Mouse (Mus musculus) layer of hippocampus, adult 9-11 months (tissue): ENCODE measurements at regions not wholly inside any gene's neighbourhood (a gene's known extent, or its start where the extent isn't known, plus 50 kb on each side); places are given as distances from the start of the nearest gene placed in this dataset.
"Not testable (repeated sequence)": the region's sequence is repeated elsewhere in the genome, so short reads cannot be mapped to it uniquely, and the experiment has no call there.

ENCODE experiments used
- DNase-seq: peaks from one replicate; pipeline ENCODE4 v3.0.0; 2022

DNA sequence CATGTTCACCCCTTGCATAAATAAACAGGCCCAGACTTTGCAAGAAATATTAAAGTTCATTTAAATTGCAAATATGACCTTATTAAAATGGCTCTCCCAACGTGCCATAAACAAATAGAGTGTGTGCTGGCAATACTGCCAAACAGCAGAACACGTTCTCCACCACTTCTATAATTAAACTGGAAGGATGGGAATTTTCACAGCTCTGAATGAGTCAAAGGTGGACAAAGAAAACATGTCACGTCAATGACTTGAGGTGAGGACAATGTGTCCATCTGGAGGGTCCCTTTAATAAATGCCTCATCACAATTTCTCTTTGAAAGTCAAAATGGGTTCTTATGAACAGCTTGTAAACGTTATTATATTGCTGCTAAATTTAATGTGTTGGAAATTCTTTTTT lies 114.8 kb downstream of the Galc start:
- DNase-seq, result no peak

DNA sequence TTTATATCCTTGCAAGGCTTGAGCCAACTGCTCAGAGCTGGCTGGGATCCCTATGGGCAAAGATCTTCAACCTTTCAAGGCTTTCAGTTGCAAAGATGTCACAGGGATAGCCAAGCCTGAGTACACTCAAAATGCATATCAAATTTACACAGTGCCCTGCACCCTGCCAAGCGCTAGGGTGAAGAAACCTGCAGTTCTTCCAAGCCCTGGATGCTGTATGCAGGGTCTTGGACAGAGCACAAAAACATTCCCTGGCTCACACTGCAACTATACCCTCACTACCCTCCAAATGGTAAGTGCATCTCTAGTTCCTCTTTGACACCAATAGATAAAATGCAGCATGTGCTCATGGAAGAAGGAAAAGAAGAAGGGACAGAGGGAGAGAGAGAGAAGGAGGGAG lies 116.1 kb downstream of the Galc start:
- DNase-seq, result no peak

- not testable (repeated sequence) for DNase-seq
Observed at GRCm38 (mm10) chr12:98139906-98140305, 119.4 kb downstream of the Galc start.

- DNase-seq, result no peak
Observed at GRCm38 (mm10) chr12:98131276-98131675, 128.0 kb downstream of the Galc start.

DNA sequence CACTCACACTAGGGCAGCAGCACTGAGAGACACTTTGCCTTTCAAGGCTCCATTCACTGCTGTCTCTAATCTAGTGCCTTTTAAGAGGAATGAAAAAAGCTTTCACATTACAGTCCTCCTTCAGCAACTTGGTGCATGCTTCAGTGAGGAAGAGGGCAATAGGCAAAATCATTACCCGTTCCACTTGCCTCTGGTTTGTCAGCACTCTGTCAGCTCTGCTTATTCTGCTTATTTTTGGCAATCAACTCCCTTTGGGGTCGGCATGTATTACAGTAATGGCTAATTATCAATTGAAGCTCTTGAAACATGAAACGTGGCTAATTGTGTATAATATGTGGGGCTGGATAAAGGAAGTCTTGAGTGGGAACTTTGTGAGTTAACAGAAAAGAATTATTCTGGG lies 135.7 kb downstream of the Galc start:
- no peak for DNase-seq

- DNase-seq, result no peak
Observed at GRCm38 (mm10) chr12:98108039-98108438, 151.2 kb downstream of the Galc start.

GRCm38 (mm10) chr12:98106789-98107684 lies 152.2 kb downstream of the Galc start:
- DNase-seq, result peak; percentile 26

DNA sequence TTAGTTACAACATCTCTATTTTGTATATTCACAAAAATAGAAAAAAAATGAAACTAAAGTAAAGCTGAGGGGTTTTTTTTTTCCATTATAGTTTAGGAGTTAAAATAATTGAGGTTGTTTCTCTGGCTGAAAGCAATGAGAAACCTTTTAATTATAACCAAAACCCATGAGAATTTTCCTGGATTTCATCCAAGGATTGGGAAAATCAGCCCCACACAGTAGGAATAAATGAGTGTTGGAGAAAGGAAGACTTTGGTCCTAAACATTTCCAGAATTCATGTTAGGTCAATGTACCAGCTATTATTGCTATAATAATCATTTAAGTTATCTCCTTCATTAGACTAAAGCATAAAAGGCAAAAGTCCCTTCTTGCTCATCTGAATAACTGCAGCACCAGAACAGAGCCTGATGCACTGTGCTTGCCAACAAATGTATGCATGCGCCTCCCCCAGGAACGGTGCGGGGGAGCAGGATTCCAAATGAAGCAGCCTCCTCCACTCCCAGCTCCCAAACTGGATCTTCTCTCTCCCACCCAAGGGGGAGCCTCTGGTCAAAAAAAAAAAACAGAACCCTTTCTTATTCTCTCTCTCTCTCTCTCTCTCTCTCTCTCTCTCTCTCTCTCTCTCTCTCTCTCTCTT lies 153.0 kb downstream of the Galc start:
- DNase-seq, result peak; percentile 83

DNA sequence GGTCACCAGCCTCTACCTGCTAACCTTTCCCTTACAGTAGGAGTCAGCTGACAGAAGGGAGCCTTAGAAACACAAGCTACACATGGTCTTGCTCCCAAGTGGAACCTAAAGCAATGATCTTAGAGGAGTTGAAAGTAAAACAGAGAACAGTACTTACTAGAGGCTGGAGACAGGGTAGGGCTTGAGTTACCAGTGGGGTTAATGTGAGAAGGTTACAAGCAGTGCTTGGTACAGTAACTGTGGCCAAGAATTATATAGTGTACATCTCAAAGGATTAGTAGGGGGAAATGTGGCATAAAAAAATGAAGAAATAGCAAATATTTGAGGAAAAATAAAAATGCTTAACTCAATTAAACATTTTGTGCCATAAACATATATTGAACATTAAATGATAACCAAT lies 153.5 kb downstream of the Galc start:
- no peak for DNase-seq

DNA sequence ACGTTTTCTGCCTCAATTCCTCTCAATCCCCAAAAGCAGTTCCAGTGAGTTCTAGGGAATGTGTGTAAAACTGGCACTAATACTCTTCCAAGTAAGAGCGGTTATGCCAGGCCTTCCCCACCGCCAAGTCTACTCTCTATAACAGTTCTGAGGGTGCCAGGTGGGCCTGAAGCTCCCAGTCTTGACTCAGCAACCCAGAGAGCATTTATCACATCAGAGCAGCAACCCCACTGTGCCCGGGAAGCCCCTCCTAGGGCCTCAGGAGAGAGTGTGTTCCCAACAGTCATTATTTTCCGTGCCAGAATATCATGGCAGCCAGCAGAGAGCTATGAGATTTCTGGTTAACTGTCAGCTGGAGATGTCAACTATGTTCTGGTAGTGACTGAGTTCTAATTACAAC lies 169.1 kb downstream of the Galc start:
- no peak for DNase-seq

- no peak for DNase-seq
Observed at GRCm38 (mm10) chr12:98078351-98078750, 180.9 kb downstream of the Galc start.

- no peak for DNase-seq
Observed at GRCm38 (mm10) chr12:98075580-98075979, 183.7 kb downstream of the Galc start.

DNA sequence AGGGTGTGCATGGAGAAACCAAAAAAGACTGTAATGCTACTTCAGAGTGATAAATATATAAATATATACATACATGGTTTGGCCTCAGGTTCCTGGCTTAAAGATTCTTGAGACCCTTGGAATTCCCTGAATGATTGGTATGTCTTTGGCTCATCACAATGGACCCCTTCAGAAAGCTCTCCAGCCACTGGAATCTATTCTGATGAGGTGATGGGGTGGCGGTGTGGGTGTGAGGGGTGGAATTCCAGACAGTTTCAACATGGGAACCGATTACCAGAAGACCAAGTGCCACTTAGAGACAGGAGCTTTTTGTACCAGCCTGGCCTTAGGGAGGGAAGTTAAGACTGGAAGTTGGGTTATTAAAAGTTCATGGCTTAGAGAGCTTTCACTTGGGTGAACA lies 190.1 kb downstream of the Galc start:
- DNase-seq, result no peak

GRCm38 (mm10) chr12:98059419-98060180 lies 199.7 kb downstream of the Galc start:
- no peak for DNase-seq

GRCm38 (mm10) chr12:98058977-98059376 lies 200.3 kb downstream of the Galc start:
- no peak for DNase-seq

GRCm38 (mm10) chr12:98050934-98051333 lies 208.3 kb downstream of the Galc start:
- DNase-seq, result no peak

DNA sequence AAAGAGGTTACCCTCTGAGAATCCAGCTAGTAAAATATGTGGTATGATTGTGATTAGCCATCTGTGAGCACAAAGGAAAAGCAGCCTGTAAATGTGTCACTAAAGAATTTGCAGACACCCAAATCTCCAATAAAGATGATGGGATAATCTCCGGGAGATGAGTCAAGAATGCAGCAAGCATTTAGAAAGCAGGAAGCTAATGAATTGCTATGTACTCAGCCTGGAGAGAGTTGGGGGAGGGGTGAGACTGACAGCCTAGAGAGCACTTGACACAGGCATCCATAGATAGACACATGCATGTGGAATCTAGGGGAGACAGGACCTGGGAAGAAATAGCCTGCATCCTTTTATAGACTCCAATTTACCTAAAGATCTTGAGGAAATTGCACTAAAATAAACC lies 208.8 kb downstream of the Galc start:
- DNase-seq, result peak; percentile 20

DNA sequence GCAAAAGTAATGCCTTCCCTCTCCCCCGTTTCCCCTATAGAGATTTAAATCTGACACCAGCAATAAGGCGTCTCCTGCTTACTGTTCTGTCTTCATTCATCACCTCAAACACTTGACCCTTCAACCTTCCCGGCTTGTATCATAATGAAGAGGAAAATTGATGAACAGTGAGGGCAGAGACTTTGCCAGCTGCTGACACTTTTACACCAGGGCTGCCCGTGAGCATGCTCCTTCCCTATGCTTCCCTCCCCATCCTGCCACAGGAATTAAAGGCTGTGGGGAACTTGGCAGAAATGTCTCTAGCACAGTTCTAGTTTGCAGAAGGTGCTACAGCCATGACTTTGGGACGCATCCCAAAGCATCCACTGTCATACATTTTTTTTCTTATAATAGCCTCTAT lies 209.2 kb downstream of the Galc start:
- no peak for DNase-seq

- no peak for DNase-seq
Observed at GRCm38 (mm10) chr12:98047765-98048164, 211.5 kb downstream of the Galc start.

GRCm38 (mm10) chr12:98046459-98047440 lies 212.5 kb downstream of the Galc start:
- DNase-seq, result peak; percentile 83

DNA sequence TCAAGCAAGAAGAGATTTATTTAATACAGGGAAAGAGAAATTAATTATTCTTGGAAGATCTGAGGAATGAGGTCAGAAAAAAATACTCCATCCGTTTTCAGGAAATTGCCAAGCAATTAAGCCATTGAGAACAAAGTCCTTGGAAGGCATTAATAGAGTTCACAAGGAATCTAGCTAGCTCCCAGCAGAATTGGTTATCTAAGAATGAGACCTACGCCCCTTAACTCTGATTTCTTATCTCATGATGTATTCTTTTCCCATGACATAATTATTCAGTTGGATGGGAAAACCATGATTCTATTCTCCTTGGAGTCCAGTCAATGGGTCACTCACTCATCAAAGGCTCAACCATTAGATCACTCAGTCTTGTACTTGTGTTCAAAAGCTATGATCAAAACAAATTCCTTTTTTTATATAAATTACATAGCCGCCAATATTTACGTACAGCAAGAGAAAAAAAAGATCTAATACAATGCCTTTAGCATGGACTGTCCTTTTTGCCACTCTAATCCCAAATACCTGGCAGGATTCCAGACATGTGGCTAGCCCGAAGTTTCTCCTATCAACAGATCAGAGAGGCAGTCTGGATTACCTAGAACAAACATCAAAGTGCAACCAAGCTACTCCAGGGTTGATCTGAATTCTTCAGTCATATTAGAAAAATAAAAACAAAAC lies 213.3 kb downstream of the Galc start:
- no peak for DNase-seq

DNA sequence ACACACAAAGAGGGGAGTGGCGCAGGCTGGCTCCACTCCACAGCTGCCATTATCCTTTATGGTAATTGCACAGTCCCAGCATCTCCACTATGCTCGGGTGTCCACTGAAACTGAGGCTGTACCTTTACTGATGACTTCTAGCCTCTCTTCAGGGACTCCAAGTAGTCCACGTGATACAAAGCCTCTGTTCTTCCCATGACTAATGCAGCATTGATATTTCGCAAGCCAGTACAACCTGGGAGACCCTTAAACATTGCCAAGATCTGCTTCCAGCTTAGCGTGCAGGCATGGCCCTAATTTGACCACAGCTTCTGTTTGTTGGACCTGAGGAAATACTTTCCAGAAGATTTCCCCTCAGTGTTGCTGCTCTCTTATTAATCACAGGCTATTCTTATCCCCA lies 215.8 kb downstream of the Galc start:
- DNase-seq, result no peak
